Mouse (Mus musculus) kidney, adult 2 months (tissue): Measurements from ENCODE around the gene Srgap1. TPM values are rescaled to one million over a fixed set of nuclear protein-coding genes. Genes with fewer than 3 reads are reported as not detected.
A peak's percentile ranks its signal among the peaks of the same experiment; 100 is the strongest.

Experiments used
- DNase-seq: peaks from one replicate; pipeline ENCODE4 v3.0.0; 2021
- H3K27ac ChIP-seq: fragments of 200-500 bp; 2 replicates; pipeline ENCODE4 v1.5.1; 2012; ENCODE audit warnings: low read depth, low read length, control low read depth, inconsistent platforms; ENCODE audit not compliant: insufficient read depth
- H3K27me3 ChIP-seq: fragments of 200-500 bp; replicated peaks from 2 replicates; pipeline ENCODE4 v1.6.1; 2012; ENCODE audit warnings: mild to moderate bottlenecking, moderate library complexity, low read length, inconsistent platforms; ENCODE audit not compliant: control insufficient read depth, insufficient read depth
- H3K36me3 ChIP-seq: fragments of 200-500 bp; 2 replicates; pipeline ENCODE4 v1.6.1; 2012; ENCODE audit warnings: mild to moderate bottlenecking, moderate library complexity, low read length, inconsistent platforms; ENCODE audit not compliant: control insufficient read depth, insufficient read depth
- H3K4me1 ChIP-seq: fragments of 200-500 bp; 2 replicates; pipeline ENCODE4 v1.6.1; 2011; ENCODE audit warnings: low read length; ENCODE audit not compliant: control insufficient read depth, insufficient read depth
- H3K4me3 ChIP-seq: fragments of 200-500 bp; 2 replicates; pipeline ENCODE4 v1.5.1; 2011; ENCODE audit warnings: mild to moderate bottlenecking, low read depth, low read length, control low read depth; ENCODE audit not compliant: insufficient read depth
- CTCF ChIP-seq: fragments of 200-500 bp; conservative IDR thresholded peaks from 2 replicates; pipeline ENCODE4 v1.5.1; 2011; ENCODE audit warnings: low read depth, mild to moderate bottlenecking, control low read depth, low read length, moderate library complexity, mixed read lengths; ENCODE audit not compliant: insufficient read depth, insufficient read length
- POLR2A ChIP-seq: fragments of 200-500 bp; IDR thresholded peaks from one replicate; pipeline ENCODE4 v1.6.1; 2011; ENCODE audit warnings: low read depth, low read length, control low read depth
- WGBS: fragments of 180-500 bp; shearing (Covaris S2); methylation state at CpG from one replicate; pipeline ENCODE4 v1.1.7; 2018; 5-methylcytosine and 5-hydroxymethylcytosine counted together
- polyA plus RNA-seq: library from polyadenylated mRNA; depleted of rRNA; stranded (reverse); fragments of >200 nt; gene quantifications from 2 replicates; pipeline ENCODE4 v1.2.3, GENCODE M21; 2012

The Srgap1 gene
- polyA plus RNA-seq, 1 experiment: 3.4 TPM

DNA sequence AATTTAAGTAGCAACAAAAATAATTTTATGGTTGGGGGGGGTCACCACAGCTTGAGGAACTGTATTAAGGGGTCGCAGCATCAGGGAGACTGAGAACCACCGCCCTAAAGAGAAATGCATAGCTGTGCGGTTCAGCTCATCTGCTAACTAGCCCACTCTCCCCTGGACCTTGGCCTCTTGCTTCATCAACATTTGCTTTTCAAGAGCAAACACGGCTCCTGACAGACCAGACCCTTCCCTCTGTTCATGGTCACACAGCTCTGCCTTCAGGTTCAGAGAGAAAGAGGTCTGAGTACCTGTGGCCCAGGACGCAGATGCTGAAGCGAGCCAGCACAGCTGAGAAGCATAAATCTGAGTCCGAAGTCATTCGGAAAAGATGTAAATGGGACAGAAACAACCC, 29.4 kb downstream of the Srgap1 start:
- Histone ChIP-seq H3K27me3 (no peaks in the 10 kb centered on the region), H3K36me3 (no peaks in the 10 kb centered on the region), H3K4me3 (no peak overlapping the region), H3K4me1 (0 out of 2 replicates have a peak, but pooled peaks cover 4% of the 10 kb centered on the region), H3K27ac (no peak overlapping the region)
- TF ChIP-seq CTCF: no peak
- no peak for TF ChIP-seq POLR2A
- 73% methylated on average over 8 of the region's 8 CpGs for WGBS
- DNase-seq: no peak

DNA sequence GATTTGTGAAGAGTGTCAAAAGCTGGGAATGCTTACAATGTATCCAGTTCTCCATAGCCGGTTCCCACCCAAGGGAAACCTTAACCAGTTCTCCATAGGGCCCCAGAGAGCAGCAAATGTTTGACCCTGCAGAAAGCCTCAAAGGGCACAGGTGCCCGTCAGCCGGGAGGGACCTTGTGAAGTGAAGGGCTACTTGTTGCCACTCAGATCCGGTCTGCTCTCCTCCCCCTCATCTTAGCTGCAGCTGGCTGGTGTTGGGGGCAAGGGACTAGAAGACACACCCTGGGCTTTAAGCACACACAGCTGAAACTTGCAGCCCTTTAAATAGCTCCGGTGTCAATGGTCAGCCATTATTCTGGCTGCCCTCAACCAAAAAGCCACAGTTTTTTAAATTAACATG, 30.1 kb downstream of the Srgap1 start:
- H3K4me1 ChIP-seq: 0 out of 2 replicates have a peak, but pooled peaks cover 4% of the 10 kb centered on the region
- WGBS: 49% methylated on average over 5 of the region's 5 CpGs
- DNase-seq: no peak
- TF ChIP-seq CTCF (no peak), POLR2A (no peak)
- no peak overlapping the region for H3K27ac ChIP-seq
- no peaks in the 10 kb centered on the region for H3K27me3 ChIP-seq
- no peak overlapping the region for H3K4me3 ChIP-seq
- H3K36me3 ChIP-seq: no peaks in the 10 kb centered on the region

DNA sequence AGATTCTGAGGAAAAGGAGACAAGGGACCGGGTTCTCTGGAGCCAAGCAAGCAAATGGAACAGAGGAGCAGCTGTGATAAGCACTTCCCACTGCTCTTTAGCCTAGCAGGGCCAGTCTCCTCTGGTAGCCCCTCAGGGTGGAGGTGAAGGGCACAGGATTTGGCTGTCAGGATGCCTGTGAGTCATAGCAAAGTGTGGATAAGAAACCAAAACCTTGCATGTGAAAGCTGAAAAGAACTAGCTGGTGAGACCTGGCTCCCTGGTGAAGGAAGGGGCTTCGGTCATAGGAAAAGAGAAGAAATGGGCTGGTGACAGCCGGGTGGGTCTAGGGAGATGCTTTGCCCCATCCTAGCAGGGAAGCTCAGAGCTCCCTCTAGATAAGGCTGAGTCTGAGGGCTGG, 30.5 kb downstream of the Srgap1 start:
- WGBS: 93% methylated on average over 3 of the region's 3 CpGs
- Histone ChIP-seq H3K4me3 (no peak overlapping the region), H3K27me3 (no peaks in the 10 kb centered on the region), H3K27ac (no peak overlapping the region), H3K4me1 (0 out of 2 replicates have a peak, but pooled peaks cover 4% of the 10 kb centered on the region), H3K36me3 (no peaks in the 10 kb centered on the region)
- no peak for DNase-seq
- TF ChIP-seq CTCF: no peak
- no peak for TF ChIP-seq POLR2A

DNA sequence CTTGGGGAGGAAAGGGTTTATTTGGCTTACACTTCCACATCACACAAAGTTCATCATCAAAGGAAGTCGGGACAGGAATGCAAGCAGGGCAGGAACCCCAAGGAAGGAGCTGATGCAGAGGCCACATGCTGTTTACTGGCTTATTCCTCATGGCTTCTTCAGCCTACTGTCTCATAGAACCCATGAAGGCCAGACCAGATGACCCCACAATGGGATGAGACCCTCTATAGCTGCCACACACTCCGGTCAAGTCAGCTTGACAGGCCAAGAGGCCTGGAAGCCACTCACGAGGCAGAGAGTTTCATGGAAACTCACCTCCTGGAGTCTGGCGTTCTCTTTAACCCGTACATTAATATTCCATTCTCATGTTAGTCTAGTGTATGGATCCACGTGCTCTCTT, 34.8 kb downstream of the Srgap1 start:
- no peak overlapping the region for H3K27ac ChIP-seq
- no peak overlapping the region for H3K4me3 ChIP-seq
- H3K36me3 ChIP-seq: no peaks in the 10 kb centered on the region
- no peaks in the 10 kb centered on the region for H3K27me3 ChIP-seq
- H3K4me1 ChIP-seq: no peaks in the 10 kb centered on the region
- TF ChIP-seq POLR2A (no peak), CTCF (no peak)
- DNase-seq: no peak
- WGBS: 81% methylated on average over 6 of the region's 6 CpGs

DNA sequence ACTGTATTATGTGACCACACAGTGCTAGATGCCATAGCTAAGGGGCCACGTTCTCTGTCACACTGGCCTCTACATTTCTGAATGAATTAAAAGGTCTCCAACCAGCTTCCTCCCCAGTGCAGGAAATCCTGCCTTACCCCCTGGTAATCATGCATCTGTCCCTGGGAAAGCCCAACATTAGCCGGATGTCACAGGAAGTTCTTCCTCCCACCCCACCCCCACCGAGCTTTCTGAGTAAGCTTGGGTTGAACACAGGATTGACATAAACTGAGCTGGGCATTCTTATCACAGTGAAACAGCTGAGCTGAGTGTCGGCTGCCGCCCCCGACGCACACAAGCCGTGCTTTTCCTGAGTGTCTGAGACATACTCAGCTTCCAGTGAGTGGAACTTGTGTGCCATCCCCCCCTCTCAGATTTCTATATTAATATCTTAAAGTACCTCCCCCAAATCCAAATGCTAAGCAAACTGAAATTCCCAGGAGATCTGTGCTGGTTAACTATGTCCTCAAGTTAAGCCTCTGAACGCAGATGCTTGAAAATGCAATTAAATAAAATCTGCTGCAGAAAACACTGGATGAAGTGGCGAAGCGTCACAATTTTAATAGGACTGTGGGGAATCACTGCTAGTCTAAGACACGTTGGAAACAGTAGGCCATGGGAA, 38.3 kb downstream of the Srgap1 start:
- peak overlapping the region; percentile 12; the same call in 1 of the 2 replicates for H3K4me3 ChIP-seq
- no peak overlapping the region; the same call in 1 of the 2 replicates for H3K27ac ChIP-seq
- TF ChIP-seq CTCF: no peak
- no peak for TF ChIP-seq POLR2A
- no peaks in the 10 kb centered on the region for H3K4me1 ChIP-seq
- WGBS: 40% methylated on average over 12 of the region's 12 CpGs
- no peaks in the 10 kb centered on the region for H3K27me3 ChIP-seq
- DNase-seq: peak; percentile 52
- no peaks in the 10 kb centered on the region for H3K36me3 ChIP-seq

DNA sequence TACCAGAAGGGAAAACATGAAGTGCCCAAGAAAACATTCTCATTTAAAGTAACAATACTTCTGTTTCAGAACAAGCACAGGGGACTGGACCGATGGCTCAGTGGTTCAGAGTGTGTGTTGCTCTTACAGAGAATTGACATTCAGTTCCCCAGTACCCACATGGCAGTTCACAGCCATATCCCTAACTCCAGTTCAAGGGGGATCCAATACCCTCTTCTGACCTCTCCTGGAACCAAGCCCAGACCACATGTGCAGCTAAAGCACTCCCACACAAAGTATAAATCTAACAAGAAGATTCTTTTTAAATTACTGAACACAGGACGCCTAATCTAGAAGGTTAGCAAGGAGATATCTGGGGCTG, 38.8 kb downstream of the Srgap1 start:
- 37% methylated on average over 2 of the region's 2 CpGs for WGBS
- no peak overlapping the region for H3K4me3 ChIP-seq
- H3K36me3 ChIP-seq: no peaks in the 10 kb centered on the region
- H3K27ac ChIP-seq: no peak overlapping the region
- TF ChIP-seq CTCF: no peak
- no peak for TF ChIP-seq POLR2A
- no peaks in the 10 kb centered on the region for H3K4me1 ChIP-seq
- DNase-seq: no peak
- H3K27me3 ChIP-seq: no peaks in the 10 kb centered on the region

DNA sequence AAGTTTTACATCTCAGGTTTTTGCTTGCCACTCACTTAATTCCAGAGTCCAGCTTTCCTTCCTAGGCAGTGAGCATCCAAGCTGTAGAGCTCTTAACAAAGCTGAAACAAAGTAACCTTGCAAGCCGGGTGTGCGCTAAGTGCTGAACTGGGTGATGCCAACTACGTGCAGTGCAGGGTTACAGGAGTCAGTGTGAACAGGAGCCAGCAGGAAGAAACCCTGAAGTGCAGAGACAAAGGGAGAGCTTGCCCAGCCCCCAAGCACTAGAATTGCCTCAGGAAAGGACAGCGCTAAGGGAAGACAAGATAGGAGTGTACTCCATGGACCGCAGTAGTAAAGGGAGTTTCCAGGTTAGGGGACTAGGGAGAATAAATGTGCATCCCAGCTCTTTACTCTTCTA, 40.5 kb downstream of the Srgap1 start:
- Histone ChIP-seq H3K4me3 (no peak overlapping the region), H3K36me3 (no peaks in the 10 kb centered on the region), H3K27me3 (no peaks in the 10 kb centered on the region), H3K4me1 (no peaks in the 10 kb centered on the region), H3K27ac (no peak overlapping the region)
- no peak for DNase-seq
- TF ChIP-seq CTCF (no peak), POLR2A (no peak)
- 64% methylated on average over 5 of the region's 5 CpGs for WGBS
